Mouse (Mus musculus): ENCODE results near the gene Plaur. TPM values are rescaled to one million over a fixed set of nuclear protein-coding genes. Genes with fewer than 3 reads are reported as not detected.

The Plaur gene
- polyA plus RNA-seq, 1 experiment from 2014 or later: 0.59 TPM

DNA sequence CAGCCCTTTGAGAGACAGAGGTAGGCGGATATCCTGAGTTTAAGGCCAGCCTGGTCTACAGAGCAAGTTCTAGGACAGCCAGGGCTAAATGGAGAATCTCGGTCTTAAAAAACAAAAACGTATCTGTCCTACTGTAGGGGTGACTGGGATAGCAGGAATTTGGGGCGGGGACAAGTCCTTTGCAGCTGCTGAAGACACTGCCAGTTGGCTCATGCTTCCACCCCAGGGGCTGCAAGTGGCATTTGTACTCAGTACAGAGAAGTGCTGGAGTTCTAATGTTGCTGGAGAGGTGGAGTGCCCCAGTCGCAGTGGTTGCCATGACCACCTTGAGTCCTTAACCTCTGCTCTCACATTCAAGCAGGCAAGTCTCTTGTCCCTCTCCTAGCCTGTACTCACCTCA lies 60.5 kb downstream of the Plaur start:
- Histone ChIP-seq H3K36me3 (peaks cover 10% of the 10 kb centered on the region), H3K27me3 (no peaks in the 10 kb centered on the region), H3K4me2 (replicated peaks) (no peak overlapping the region), H3K9me3 (replicated peaks) (no peaks in the 10 kb centered on the region), H3K4me1 (no peaks in the 10 kb centered on the region), H3K9ac (no peak overlapping the region), H3K27ac (no peak overlapping the region), H3K4me3 (no peak overlapping the region)
- ATAC-seq (ENCODE audit: low FRiP score): no peak
- WGBS: 66% methylated on average over 5 of the region's 5 CpGs

DNA sequence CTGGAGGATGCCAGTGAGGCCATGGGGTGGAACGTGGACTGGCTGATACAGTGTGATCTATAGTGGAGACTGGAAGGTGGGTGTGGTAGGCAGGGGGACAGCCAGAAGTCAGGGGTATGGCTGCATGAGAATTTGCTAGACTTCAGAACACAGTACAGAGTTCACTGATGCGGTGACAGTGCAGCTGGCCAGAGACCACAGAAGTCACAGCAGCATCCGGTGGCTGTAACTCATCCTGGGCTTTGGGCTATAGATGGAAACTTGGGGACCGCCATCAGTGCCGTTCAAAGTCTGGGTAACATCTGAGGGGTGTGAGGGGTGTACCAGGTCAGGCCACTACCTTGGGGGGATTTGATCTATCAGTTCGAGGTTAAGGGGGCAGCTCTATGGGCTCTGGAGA lies 61.4 kb downstream of the Plaur start:
- Histone ChIP-seq H3K4me1 (no peaks in the 10 kb centered on the region), H3K27ac (no peak overlapping the region), H3K36me3 (peaks cover 2% of the 10 kb centered on the region; the same call in 1 of the 2 replicates), H3K9me3 (replicated peaks) (no peaks in the 10 kb centered on the region), H3K4me2 (replicated peaks) (no peak overlapping the region), H3K9ac (no peak overlapping the region), H3K27me3 (no peaks in the 10 kb centered on the region), H3K4me3 (no peak overlapping the region)
- WGBS: 83% methylated on average over 6 of the region's 6 CpGs
- ATAC-seq (ENCODE audit: low FRiP score): no peak

DNA sequence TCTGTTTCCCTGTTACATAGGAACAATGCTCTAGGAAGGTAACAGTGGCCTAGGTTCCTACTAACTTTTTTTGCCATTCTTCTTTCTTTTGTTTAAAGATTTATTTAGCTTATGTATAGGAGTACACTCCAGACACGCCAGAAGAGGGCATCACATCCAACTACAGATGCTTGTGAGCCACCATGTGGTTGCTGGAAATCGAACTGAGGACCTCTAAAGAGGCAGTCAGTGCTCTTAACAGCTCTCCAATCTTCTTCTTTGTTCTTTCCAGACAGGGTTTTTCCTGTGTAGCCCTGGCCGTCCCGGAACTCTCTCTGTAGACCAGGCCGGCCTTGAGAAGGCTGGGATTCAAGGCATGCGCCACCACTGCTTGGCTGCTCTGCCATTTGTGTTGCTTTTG lies 62.7 kb downstream of the Plaur start:
- WGBS: 82% methylated on average over 6 of the region's 6 CpGs
- Histone ChIP-seq H3K27me3 (no peaks in the 10 kb centered on the region), H3K9ac (no peak overlapping the region), H3K27ac (no peak overlapping the region), H3K4me1 (peaks cover 8% of the 10 kb centered on the region), H3K36me3 (no peaks in the 10 kb centered on the region), H3K4me2 (replicated peaks) (no peak overlapping the region), H3K9me3 (replicated peaks) (no peaks in the 10 kb centered on the region), H3K4me3 (no peak overlapping the region)
- no peak for ATAC-seq (ENCODE audit: low FRiP score)

Other genes starting within 250 kb of the Plaur start
- gene Zfp109, start 224.9 kb upstream of the Plaur start, polyA plus RNA-seq (2016; fragmentation: Nextera tagmentation; extraction: Ambion mirVana): 4.9 and 5.5 TPM in 2 replicates
- 4.4 and 5.4 TPM in 2 replicates for gene Zfp108, start 207.7 kb upstream of the Plaur start, polyA plus RNA-seq (2016; fragmentation: Nextera tagmentation; extraction: Ambion mirVana)
- 7.3 and 8.7 TPM in 2 replicates for gene Zfp93, start 192.1 kb upstream of the Plaur start, polyA plus RNA-seq (2016; fragmentation: Nextera tagmentation; extraction: Ambion mirVana)
- gene Zfp61, start 161.3 kb upstream of the Plaur start, polyA plus RNA-seq (2016; fragmentation: Nextera tagmentation; extraction: Ambion mirVana): 45.0 and 46.4 TPM in 2 replicates
- gene Zfp94, start 145.8 kb upstream of the Plaur start, polyA plus RNA-seq (2016; fragmentation: Nextera tagmentation; extraction: Ambion mirVana): 15.6 and 18.2 TPM in 2 replicates
- not detected in 2 replicates for gene Tescl, start 128.5 kb upstream of the Plaur start, polyA plus RNA-seq (2016; fragmentation: Nextera tagmentation; extraction: Ambion mirVana)
- not detected in 2 replicates for gene Lypd5, start 113.3 kb upstream of the Plaur start, polyA plus RNA-seq (2016; fragmentation: Nextera tagmentation; extraction: Ambion mirVana)
- 2.1 and 2.4 TPM in 2 replicates for gene Kcnn4, start 92.2 kb upstream of the Plaur start, polyA plus RNA-seq (2016; fragmentation: Nextera tagmentation; extraction: Ambion mirVana)
- 28.9 and 29.5 TPM in 2 replicates for gene Smg9, start 62.9 kb upstream of the Plaur start, polyA plus RNA-seq (2016; fragmentation: Nextera tagmentation; extraction: Ambion mirVana)
- not detected in 2 replicates for gene Irgc1, start 10.2 kb upstream of the Plaur start, polyA plus RNA-seq (2016; fragmentation: Nextera tagmentation; extraction: Ambion mirVana)
- 41.3 and 42.3 TPM in 2 replicates for gene Cadm4, start 19.5 kb downstream of the Plaur start, polyA plus RNA-seq (2016; fragmentation: Nextera tagmentation; extraction: Ambion mirVana)
- gene Zfp428, start 44.5 kb downstream of the Plaur start, polyA plus RNA-seq (2016; fragmentation: Nextera tagmentation; extraction: Ambion mirVana): 155 and 160 TPM in 2 replicates
- 1.9 TPM in 2 replicates for gene AC161166.1, start 50.0 kb downstream of the Plaur start, polyA plus RNA-seq (2016; fragmentation: Nextera tagmentation; extraction: Ambion mirVana)
- 29.0 and 34.1 TPM in 2 replicates for gene Irgq, start 68.2 kb downstream of the Plaur start, polyA plus RNA-seq (2016; fragmentation: Nextera tagmentation; extraction: Ambion mirVana)
- not detected in 2 replicates for gene Pinlyp, start 83.6 kb downstream of the Plaur start, polyA plus RNA-seq (2016; fragmentation: Nextera tagmentation; extraction: Ambion mirVana)
- 75.9 and 87.9 TPM in 2 replicates for gene Xrcc1, start 83.8 kb downstream of the Plaur start, polyA plus RNA-seq (2016; fragmentation: Nextera tagmentation; extraction: Ambion mirVana)
- gene Ethe1, start 125.1 kb downstream of the Plaur start, polyA plus RNA-seq (2016; fragmentation: Nextera tagmentation; extraction: Ambion mirVana): 14.2 and 15.4 TPM in 2 replicates
- gene Zfp575, start 125.2 kb downstream of the Plaur start, polyA plus RNA-seq (2016; fragmentation: Nextera tagmentation; extraction: Ambion mirVana): 5.1 and 5.5 TPM in 2 replicates
- gene Phldb3, start 148.3 kb downstream of the Plaur start, polyA plus RNA-seq (2016; fragmentation: Nextera tagmentation; extraction: Ambion mirVana): 0.09 TPM in 1 of 2 replicates, not detected in the other
- 1.3 and 1.5 TPM in 2 replicates for gene Lypd3, start 174.1 kb downstream of the Plaur start, polyA plus RNA-seq (2016; fragmentation: Nextera tagmentation; extraction: Ambion mirVana)
- not detected in 2 replicates for gene Tex101, start 214.2 kb downstream of the Plaur start, polyA plus RNA-seq (2016; fragmentation: Nextera tagmentation; extraction: Ambion mirVana)
- gene BC049730, start 246.8 kb downstream of the Plaur start, polyA plus RNA-seq (2016; fragmentation: Nextera tagmentation; extraction: Ambion mirVana): not detected in 2 replicates

Data from hindbrain, embryonic 12.5 days (tissue).